Mouse (Mus musculus) bone marrow macrophage, adult 2 months (primary cell): ENCODE results near the gene Lrch1.

ENCODE experiments used
- CTCF ChIP-seq: IDR thresholded peaks from 2 replicates; pipeline ENCODE4 v1.5.1; 2012; ENCODE audit warnings: low read depth, mild to moderate bottlenecking, low read length, moderate library complexity
- POLR2A ChIP-seq: IDR thresholded peaks from 2 replicates; pipeline ENCODE4 v1.6.1; 2012; ENCODE audit warnings: mild to moderate bottlenecking, low read depth, low read length, borderline replicate concordance

- TF ChIP-seq CTCF (no peak), POLR2A (no peak)
Measured at GRCm38 (mm10) chr14:74928809-74929432, 18.8 kb downstream of the Lrch1 start.
